Mouse (Mus musculus) MN1 (cell line): ENCODE measurements around the gene Rad1.
"Not testable (repeated sequence)": the region's sequence is repeated elsewhere in the genome, so short reads cannot be mapped to it uniquely, and the experiment has no call there.

Experiments
- DNase-seq: peaks from one replicate; pipeline ENCODE4 v3.0.0-alpha.2; 2016; ENCODE audit warnings: low spot score

Gene Rad1

GRCm38 (mm10) chr15:10515166-10515565 lies 29.3 kb downstream of the Rad1 start:
- DNase-seq: no peak

- no peak for DNase-seq
Observed at GRCm38 (mm10) chr15:10525896-10526295, 40.1 kb downstream of the Rad1 start.

DNA sequence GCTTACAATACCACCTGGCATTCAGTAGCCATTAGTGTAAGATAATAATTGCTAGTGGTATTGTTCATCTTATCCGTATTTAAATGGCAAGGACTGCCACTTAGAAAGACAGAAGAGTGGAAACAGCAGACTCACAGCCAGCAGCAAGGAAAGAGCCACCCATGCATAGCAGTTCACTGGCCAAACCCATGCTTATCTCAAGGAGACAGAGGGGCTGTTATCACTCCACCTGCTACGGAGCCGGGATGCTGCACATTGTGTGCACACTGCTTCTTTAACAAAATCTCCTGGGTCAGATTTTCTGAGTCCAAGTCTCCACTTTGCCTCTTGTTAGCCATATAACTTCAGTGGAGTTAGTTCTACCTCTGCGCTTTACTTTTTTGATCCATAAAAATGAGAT lies 45.5 kb downstream of the Rad1 start:
- DNase-seq: no peak

DNA sequence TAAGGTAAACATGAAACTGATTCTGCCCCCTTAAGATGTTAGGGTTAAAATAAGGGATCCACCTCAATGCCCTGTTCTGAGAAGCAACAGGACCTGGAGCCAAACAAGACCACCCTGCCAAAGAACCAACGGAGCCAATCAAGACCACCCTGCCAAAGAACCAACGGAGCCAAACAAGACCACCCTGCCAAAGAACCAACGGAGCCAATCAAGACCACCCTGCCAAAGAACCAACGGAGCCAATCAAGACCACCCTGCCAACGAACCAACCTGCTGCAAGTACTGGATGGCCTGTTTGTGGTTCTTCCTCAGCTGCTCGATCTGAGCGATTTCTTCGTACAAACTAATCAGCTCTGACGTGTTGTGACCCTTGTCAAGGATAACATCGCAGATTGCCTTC lies 47.5 kb downstream of the Rad1 start:
- DNase-seq: not testable (repeated sequence)

GRCm38 (mm10) chr15:10534591-10534990 lies 48.8 kb downstream of the Rad1 start:
- DNase-seq: no peak

GRCm38 (mm10) chr15:10535969-10536368 lies 50.2 kb downstream of the Rad1 start:
- no peak for DNase-seq

DNA sequence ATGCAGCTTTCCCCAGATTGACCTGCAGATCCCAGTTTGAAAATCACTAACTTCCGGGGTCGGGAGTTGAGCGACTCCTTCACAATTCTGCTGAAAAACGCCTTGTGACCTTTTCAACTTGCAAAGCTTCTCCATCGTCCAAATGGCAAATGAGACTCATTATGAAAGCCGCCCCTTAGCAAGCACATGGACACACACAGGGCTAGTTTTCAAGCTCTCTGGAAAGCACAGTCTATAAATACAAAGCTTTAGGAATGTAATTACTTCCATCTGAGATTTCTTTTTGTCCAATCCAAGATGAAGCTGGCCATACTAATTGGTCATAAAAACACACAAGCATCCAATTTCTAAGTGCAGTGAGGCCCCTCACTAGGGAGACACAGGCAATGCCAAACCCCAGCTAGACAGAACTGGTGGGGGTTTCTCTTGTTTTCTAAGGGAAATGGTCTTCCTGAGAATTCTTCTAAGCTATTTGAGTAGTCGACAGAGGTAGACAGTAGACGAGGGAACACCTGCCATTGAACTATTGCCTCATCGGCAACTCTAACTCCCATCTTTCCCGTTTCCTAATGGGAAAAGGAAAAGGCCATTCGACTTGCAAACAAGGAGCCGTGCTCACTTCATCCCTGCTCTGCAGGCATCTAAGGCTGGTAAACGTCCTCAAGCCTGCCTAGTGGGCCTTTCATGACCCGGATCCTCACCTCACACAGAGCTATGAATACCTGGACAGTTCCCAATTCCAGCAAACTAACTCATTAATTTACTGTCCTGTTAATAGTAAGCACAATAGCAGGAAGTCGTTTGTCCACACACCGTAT lies 54.7 kb downstream of the Rad1 start:
- no peak for DNase-seq
